In genomic region chr11:50421461-50421860, GRCm38 (mm10) we compare ENCODE assay signal across 8 mouse cellular contexts. TPM values are rescaled to one million over a fixed set of nuclear protein-coding genes. Genes with fewer than 3 reads are reported as not detected.
DNase-seq lines count a peak whose midpoint lies in the region; ATAC-seq lines count a peak whose summit lies in the region.

No protein-coding gene starts in this region.

- peak overlapping the region; percentile 30 to 40 for H3K4me3 ChIP-seq in heart, embryonic 14.5 days (ENCODE audit: control insufficient read depth in 1 of 2, insufficient read depth in 1 of 2, low read depth in 1 of 2, low read length in 2 of 2)
- H3K4me3 ChIP-seq in brown adipose tissue, adult 24 weeks (ENCODE audit: insufficient read depth, low read depth, low read length): 0 out of 2 replicates have a peak overlapping the region, but pooled peaks have one; percentile 2
- H3K4me3 ChIP-seq in hindbrain, embryonic 12.5 days: peak overlapping the region; percentile 38
- peak overlapping the region; percentile 58 for H3K4me3 ChIP-seq in midbrain, embryonic 10.5 days

- H3K9me3 ChIP-seq in heart, embryonic 14.5 days (ENCODE audit: control insufficient read depth, low read length): no peaks in the 10 kb centered on the region
- H3K9me3 ChIP-seq in hindbrain, embryonic 12.5 days (replicated peaks): no peaks in the 10 kb centered on the region
- no peaks in the 10 kb centered on the region for H3K9me3 ChIP-seq in midbrain, embryonic 10.5 days (replicated peaks)

- peak overlapping the region; percentile 65 for H3K4me2 ChIP-seq in heart, embryonic 14.5 days (ENCODE audit: low read length)
- H3K4me2 ChIP-seq in hindbrain, embryonic 12.5 days (replicated peaks): peak overlapping the region; percentile 69

- H3K27me3 ChIP-seq in heart, embryonic 14.5 days (ENCODE audit: control insufficient read depth, insufficient read depth, low read length): no peaks in the 10 kb centered on the region
- H3K27me3 ChIP-seq in hindbrain, embryonic 12.5 days: no peaks in the 10 kb centered on the region
- no peaks in the 10 kb centered on the region for H3K27me3 ChIP-seq in midbrain, embryonic 10.5 days (ENCODE audit: low read depth, poor library complexity, severe bottlenecking)

- peaks cover 33% of the 10 kb centered on the region for H3K36me3 ChIP-seq in heart, embryonic 14.5 days (ENCODE audit: control insufficient read depth, insufficient read depth, low read length)
- H3K36me3 ChIP-seq in hindbrain, embryonic 12.5 days: peaks cover 24% of the 10 kb centered on the region
- peaks cover 29% of the 10 kb centered on the region for H3K36me3 ChIP-seq in midbrain, embryonic 10.5 days

- no peak overlapping the region for H3K27ac ChIP-seq in heart, embryonic 14.5 days (replicated peaks in 1 of 2; ENCODE audit: control insufficient read depth in 1 of 2, insufficient read depth in 1 of 2, low read depth in 2 of 2, low read length in 2 of 2)
- no peak overlapping the region for H3K27ac ChIP-seq in brown adipose tissue, adult 24 weeks (replicated peaks; ENCODE audit: low read depth, low read length)
- peak overlapping the region; percentile 60; the same call in 1 of the 2 replicates for H3K27ac ChIP-seq in hindbrain, embryonic 12.5 days
- peak overlapping the region; percentile 81 for H3K27ac ChIP-seq in midbrain, embryonic 10.5 days (replicated peaks)

- H3K9ac ChIP-seq in heart, embryonic 14.5 days (ENCODE audit: low read length): 0 out of 2 replicates have a peak overlapping the region, but pooled peaks have one; percentile 42
- H3K9ac ChIP-seq in hindbrain, embryonic 12.5 days: peak overlapping the region; percentile 59

- ATAC-seq in heart, embryonic 14.5 days (ENCODE audit: insufficient number of reproducible peaks, insufficient read depth, low FRiP score, low read depth): no peak
- ATAC-seq in hindbrain, embryonic 12.5 days (ENCODE audit: low FRiP score): peak; percentile 55

- 54% methylated on average over 5 of the region's 5 CpGs for WGBS in heart, embryonic 14.5 days
- whole genome bisulfite sequencing in hindbrain, embryonic 12.5 days: 48% methylated on average over 5 of the region's 5 CpGs
- 47% methylated on average over 5 of the region's 5 CpGs for WGBS in midbrain, embryonic 10.5 days

- DNase-seq in heart, adult 18-20 months: no peak
- no peak for DNase-seq in midbrain, embryonic 10.5 days (ENCODE audit: low spot score)
- no peak for DNase-seq in adrenal gland, postnatal 25 days
- no peak for DNase-seq in thymus, postnatal 0 days (ENCODE audit: low spot score)
- DNase-seq in T-cell, adult 2 months (ENCODE audit: low spot score): no peak

- H3K4me1 ChIP-seq in heart, embryonic 14.5 days (ENCODE audit: control insufficient read depth in 2 of 2, insufficient read depth in 2 of 2, low read length in 2 of 2): peaks cover 3 to 8% of the 10 kb centered on the region in 2 experiments; a peak in 3 of 4 replicates
- peaks cover 3% of the 10 kb centered on the region; the same call in 1 of the 2 replicates for H3K4me1 ChIP-seq in brown adipose tissue, adult 24 weeks (ENCODE audit: control insufficient read depth, insufficient read depth, insufficient read length, low read length)
- peaks cover 10% of the 10 kb centered on the region for H3K4me1 ChIP-seq in hindbrain, embryonic 12.5 days
- H3K4me1 ChIP-seq in midbrain, embryonic 10.5 days: peaks cover 8% of the 10 kb centered on the region

RNA-seq across cellular contexts. Expression of gene Rufy1, which starts 9.5 kb away (rescaled TPM):
- 27.1 and 28.6 TPM in 2 replicates for polyA plus RNA-seq in heart, embryonic 14.5 days (2014; fragmentation: Nextera tagmentation; extraction: Ambion mirVana)
- 10 to 100 TPM; 28.3 to 35.5 TPM for total RNA-seq in heart, adult 18-20 months (2021)
- 17.2 and 19.5 TPM in 2 replicates for polyA plus RNA-seq in brown adipose tissue, adult 24 weeks (2012; ENCODE audit: insufficient read depth, insufficient read length, missing spikeins)
- 25.8 and 26.7 TPM in 2 replicates for polyA plus RNA-seq in hindbrain, embryonic 12.5 days (2016; fragmentation: Nextera tagmentation; extraction: Ambion mirVana)
- 21.1 and 22.3 TPM in 2 replicates for polyA plus RNA-seq in midbrain, embryonic 10.5 days (2016; fragmentation: Nextera tagmentation; extraction: Ambion mirVana)
- 37.8 and 41.8 TPM in 2 replicates for total RNA-seq in adrenal gland, postnatal 25 days (2021)
- 13.0 and 13.6 TPM in 2 replicates for polyA plus RNA-seq in thymus, postnatal 0 days (2015; fragmentation: Nextera tagmentation; extraction: Ambion mirVana)

RNA-seq across cellular contexts. Expression of gene Hnrnph1, which starts 44.7 kb away (rescaled TPM):
- 226 and 241 TPM in 2 replicates for polyA plus RNA-seq in heart, embryonic 14.5 days (2014; fragmentation: Nextera tagmentation; extraction: Ambion mirVana)
- total RNA-seq in heart, adult 18-20 months (2021): 10 to 100 TPM; 97.0 to 99.6 TPM
- 115 and 183 TPM in 2 replicates for polyA plus RNA-seq in brown adipose tissue, adult 24 weeks (2012; ENCODE audit: insufficient read depth, insufficient read length, missing spikeins)
- polyA plus RNA-seq in hindbrain, embryonic 12.5 days (2016; fragmentation: Nextera tagmentation; extraction: Ambion mirVana): 623 and 641 TPM in 2 replicates
- polyA plus RNA-seq in midbrain, embryonic 10.5 days (2016; fragmentation: Nextera tagmentation; extraction: Ambion mirVana): 612 and 627 TPM in 2 replicates
- 310 and 324 TPM in 2 replicates for total RNA-seq in adrenal gland, postnatal 25 days (2021)
- polyA plus RNA-seq in thymus, postnatal 0 days (2015; fragmentation: Nextera tagmentation; extraction: Ambion mirVana): 350 and 356 TPM in 2 replicates

Comparison
In these comparisons a context has a peak if more than half of its experiments do, and no peak if none do; other contexts are left out.
1. H3K27ac ChIP-seq: peak in hindbrain, embryonic 12.5 days (single experiment) and midbrain, embryonic 10.5 days (single experiment); none in heart, embryonic 14.5 days (0 of 2) and brown adipose tissue, adult 24 weeks (single experiment).
2. H3K4me3 ChIP-seq: peak in every context shown above with its lines; median percentile 58 in midbrain, embryonic 10.5 days; 38 in hindbrain, embryonic 12.5 days; 35 in heart, embryonic 14.5 days; 2 in brown adipose tissue, adult 24 weeks.